Mouse (Mus musculus) liver, adult 2 months (tissue): Measurements from ENCODE around the gene Tmem25. TPM values are rescaled to one million over a fixed set of nuclear protein-coding genes. Genes with fewer than 3 reads are reported as not detected.

Experiments used
- DNase-seq: peaks from one replicate; pipeline ENCODE4 v3.0.0-alpha.2; 2011; ENCODE audit warnings: low read depth, low spot score; ENCODE audit errors: extremely low read depth
- H3K27ac ChIP-seq: fragments of 200-500 bp; replicated peaks from 2 replicates; pipeline ENCODE4 v1.5.1; 2012; ENCODE audit warnings: low read depth, mild to moderate bottlenecking, control low read depth, inconsistent platforms, low read length; ENCODE audit not compliant: insufficient read depth
- H3K27me3 ChIP-seq: fragments of 200-500 bp; 2 replicates; pipeline ENCODE4 v1.6.1; 2012; ENCODE audit warnings: mild to moderate bottlenecking, moderate library complexity, low read length, inconsistent platforms; ENCODE audit not compliant: control insufficient read depth, insufficient read depth
- H3K36me3 ChIP-seq: fragments of 200-500 bp; 2 replicates; pipeline ENCODE4 v1.6.1; 2012; ENCODE audit warnings: low read length, inconsistent platforms; ENCODE audit not compliant: control insufficient read depth, insufficient read depth
- H3K4me1 ChIP-seq: fragments of 200-500 bp; 2 replicates; pipeline ENCODE4 v1.6.1; 2011; ENCODE audit warnings: low read length; ENCODE audit not compliant: control insufficient read depth, insufficient read depth
- H3K4me3 ChIP-seq: fragments of 200-500 bp; 2 replicates; pipeline ENCODE4 v1.5.1; 2011; ENCODE audit warnings: low read depth, mild to moderate bottlenecking, control low read depth, low read length, moderate library complexity; ENCODE audit not compliant: insufficient read depth
- H3K79me2 ChIP-seq: fragments of 200-500 bp; 2 replicates; pipeline ENCODE4 v1.6.1; 2012; ENCODE audit warnings: inconsistent platforms, mild to moderate bottlenecking, low read length, moderate library complexity; ENCODE audit not compliant: control insufficient read depth, insufficient read depth
- H3K9ac ChIP-seq: fragments of 200-500 bp; 2 replicates; pipeline ENCODE4 v1.6.1; 2012; ENCODE audit warnings: low read depth, mild to moderate bottlenecking, control low read depth, inconsistent platforms, low read length
- CTCF ChIP-seq: fragments of 200-500 bp; IDR thresholded peaks from 2 replicates; pipeline ENCODE4 v1.5.1; 2011; ENCODE audit warnings: low read depth, low read length, control low read depth
- POLR2A ChIP-seq: fragments of 200-500 bp; IDR thresholded peaks from 2 replicates; pipeline ENCODE4 v1.6.1; 2011; ENCODE audit warnings: low read length, control low read depth; ENCODE audit not compliant: insufficient read depth; ENCODE audit errors: extremely low read depth
- WGBS: fragments of 180-500 bp; shearing (Covaris S2); methylation state at CpG from one replicate; pipeline ENCODE4 v1.1.7; 2018; 5-methylcytosine and 5-hydroxymethylcytosine counted together
- polyA plus RNA-seq: library from polyadenylated mRNA; depleted of rRNA; stranded (reverse); fragments of >200 nt; gene quantifications from 2 replicates; pipeline ENCODE4 v1.2.3, GENCODE M21; 2012
- total RNA-seq: library from RNA; depleted of rRNA; stranded (reverse); fragments of >200 nt; gene quantifications from 2 replicates; pipeline ENCODE4 v1.2.3, GENCODE M21; 2014

Gene Tmem25
- total and polyA plus RNA-seq, 2 experiments: 17.1 to 77.3 TPM

DNA sequence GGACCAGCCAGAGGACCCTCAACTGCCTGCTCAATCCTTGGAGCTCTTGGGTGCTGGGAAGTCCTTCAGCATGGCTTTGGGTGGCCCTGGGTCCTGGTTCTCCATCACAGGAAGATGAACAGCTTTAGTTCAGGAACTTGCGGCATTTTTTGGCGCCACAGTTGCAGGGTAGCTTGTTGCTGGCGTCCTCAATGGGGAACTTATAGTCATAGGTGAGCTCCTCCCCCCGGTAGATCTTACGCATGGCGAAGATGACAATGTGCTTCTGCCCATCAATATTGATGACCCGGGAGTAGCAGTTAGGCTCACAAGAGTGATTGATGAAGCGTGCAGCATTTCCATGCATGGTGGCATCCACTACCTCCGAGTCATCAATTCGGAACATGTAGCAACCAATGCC is 8.7 kb upstream of the Tmem25 start:
- Histone ChIP-seq H3K36me3 (peaks cover 46% of the 10 kb centered on the region), H3K4me1 (peaks cover 6% of the 10 kb centered on the region; the same call in 1 of the 2 replicates), H3K9ac (no peak overlapping the region), H3K79me2 (no peaks in the 10 kb centered on the region), H3K27me3 (no peaks in the 10 kb centered on the region), H3K27ac (no peak overlapping the region), H3K4me3 (no peak overlapping the region)
- no peak for TF ChIP-seq POLR2A
- TF ChIP-seq CTCF: no peak
- DNase-seq: no peak
- WGBS: 97% methylated on average over 10 of the region's 10 CpGs

GRCm38 (mm10) chr9:44807141-44807540 is 8.0 kb upstream of the Tmem25 start:
- TF ChIP-seq CTCF: no peak
- TF ChIP-seq POLR2A: no peak
- WGBS: 67% methylated on average over 5 of the region's 5 CpGs
- Histone ChIP-seq H3K4me1 (peaks cover 6% of the 10 kb centered on the region; the same call in 1 of the 2 replicates), H3K79me2 (peaks cover 5% of the 10 kb centered on the region; the same call in 1 of the 2 replicates), H3K27ac (no peak overlapping the region), H3K36me3 (peaks cover 42% of the 10 kb centered on the region), H3K27me3 (no peaks in the 10 kb centered on the region), H3K9ac (no peak overlapping the region), H3K4me3 (no peak overlapping the region)
- DNase-seq: no peak

DNA sequence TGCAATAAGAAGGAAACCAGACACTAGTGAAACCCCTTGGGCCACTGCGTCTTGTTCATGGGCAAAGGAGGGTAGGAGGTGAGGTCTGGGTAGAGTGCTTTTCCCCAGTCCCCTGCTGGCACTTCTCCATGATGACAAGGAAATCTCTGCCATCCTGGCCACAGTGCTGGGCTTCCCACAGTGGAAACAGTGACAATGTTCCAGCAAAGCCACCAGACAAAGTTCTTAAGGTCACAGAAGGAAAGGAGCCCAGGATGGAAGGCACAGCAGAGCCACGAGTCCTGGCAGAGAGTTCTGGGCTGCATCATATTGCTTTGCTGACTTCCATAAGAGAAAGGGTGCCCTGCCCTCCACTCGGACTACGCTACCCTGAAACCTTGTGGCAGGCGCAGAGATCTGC is 6.4 kb upstream of the Tmem25 start:
- H3K79me2 ChIP-seq: peaks cover 7% of the 10 kb centered on the region; the same call in 1 of the 2 replicates
- H3K4me3 ChIP-seq: no peak overlapping the region
- no peak for TF ChIP-seq POLR2A
- TF ChIP-seq CTCF: no peak
- H3K4me1 ChIP-seq: peaks cover 7% of the 10 kb centered on the region; the same call in 1 of the 2 replicates
- DNase-seq: peak; percentile 66
- H3K36me3 ChIP-seq: peaks cover 37% of the 10 kb centered on the region
- 87% methylated on average over 5 of the region's 5 CpGs for WGBS
- H3K27ac ChIP-seq: no peak overlapping the region; the same call in 1 of the 2 replicates
- H3K9ac ChIP-seq: no peak overlapping the region
- H3K27me3 ChIP-seq: no peaks in the 10 kb centered on the region

DNA sequence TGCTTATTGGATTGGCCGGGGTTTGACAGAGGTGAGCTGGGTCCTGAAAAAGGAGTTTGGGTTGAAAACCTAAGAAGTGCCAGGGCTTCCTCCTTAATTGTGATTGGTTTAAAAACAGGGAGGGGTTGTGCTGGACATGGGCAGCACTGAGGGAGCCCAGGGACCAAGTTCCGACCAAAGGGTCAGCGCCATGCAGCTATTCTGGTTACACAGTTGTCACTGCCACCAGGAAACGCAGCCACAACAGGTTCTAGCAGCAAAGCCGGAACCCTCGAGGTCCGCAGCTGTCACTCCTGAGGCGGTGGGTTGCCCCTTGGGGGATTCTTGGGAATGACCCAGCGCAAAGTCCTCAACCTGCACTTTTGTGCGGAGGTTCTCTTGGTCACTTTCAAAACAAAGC is 5.6 kb upstream of the Tmem25 start:
- peaks cover 7% of the 10 kb centered on the region; the same call in 1 of the 2 replicates for H3K79me2 ChIP-seq
- H3K27me3 ChIP-seq: no peaks in the 10 kb centered on the region
- H3K4me3 ChIP-seq: peak overlapping the region; percentile 23; the same call in 1 of the 2 replicates
- 70% methylated on average over 10 of the region's 10 CpGs for WGBS
- peaks cover 11% of the 10 kb centered on the region for H3K4me1 ChIP-seq
- no peak overlapping the region; the same call in 1 of the 2 replicates for H3K9ac ChIP-seq
- H3K36me3 ChIP-seq: peaks cover 35% of the 10 kb centered on the region
- peak overlapping the region; percentile 82 for H3K27ac ChIP-seq
- DNase-seq: peak; percentile 92
- TF ChIP-seq CTCF (no peak), POLR2A (no peak)

GRCm38 (mm10) chr9:44802808-44803450 is 3.8 kb upstream of the Tmem25 start, which contains the start of gene Ttc36:
Gene Ttc36, minus strand, starts transcription at chr9:44803072.
- 15% methylated on average over 4 of the region's 4 CpGs for WGBS
- H3K27me3 ChIP-seq: no peaks in the 10 kb centered on the region
- H3K36me3 ChIP-seq: peaks cover 22% of the 10 kb centered on the region; the same call in 1 of the 2 replicates
- peak; percentile 95 for DNase-seq
- peak within 1 kb of the TSS; percentile 70 for H3K9ac ChIP-seq
- H3K27ac ChIP-seq: peak within 1 kb of the TSS; percentile 91
- peak within 1 kb of the TSS; percentile 58 for H3K4me3 ChIP-seq
- peaks cover 20% of the 10 kb centered on the region for H3K4me1 ChIP-seq
- H3K79me2 ChIP-seq: peaks cover 7% of the 10 kb centered on the region; the same call in 1 of the 2 replicates
- TF ChIP-seq CTCF: no peak
- TF ChIP-seq POLR2A: peak; percentile 92

- peak overlapping the region; percentile 70 for H3K9ac ChIP-seq
- H3K27ac ChIP-seq: peak overlapping the region; percentile 91
- H3K4me3 ChIP-seq: peak overlapping the region; percentile 58
- peaks cover 20% of the 10 kb centered on the region for H3K4me1 ChIP-seq
- 15% methylated on average over 6 of the region's 6 CpGs for WGBS
- TF ChIP-seq POLR2A (no peak), CTCF (no peak)
- peaks cover 7% of the 10 kb centered on the region; the same call in 1 of the 2 replicates for H3K79me2 ChIP-seq
- H3K27me3 ChIP-seq: no peaks in the 10 kb centered on the region
- H3K36me3 ChIP-seq: peaks cover 17% of the 10 kb centered on the region; the same call in 1 of the 2 replicates
- DNase-seq: peak; percentile 79
Observed at GRCm38 (mm10) chr9:44801669-44802068, 2.6 kb upstream of the Tmem25 start.
